Comparison of ENCODE assay signal across 8 mouse cellular contexts in genomic region chr6:51178061-51178791, GRCm38 (mm10).
DNase-seq lines count a peak whose midpoint lies in the region; ATAC-seq and TF ChIP-seq lines count a peak whose summit lies in the region.

No protein-coding gene starts in this region.

- peaks cover 87% of the 10 kb centered on the region for H3K27me3 ChIP-seq in forebrain, embryonic 13.5 days
- no peaks in the 10 kb centered on the region for H3K27me3 ChIP-seq in limb, embryonic 10.5 days (ENCODE audit: low read depth, poor library complexity, severe bottlenecking)
- H3K27me3 ChIP-seq in midbrain, embryonic 11.5 days (ENCODE audit: control insufficient read depth, insufficient read depth, low read length): peaks cover 72% of the 10 kb centered on the region
- H3K27me3 ChIP-seq in stomach, postnatal 0 days (ENCODE audit: control insufficient read depth, insufficient read depth, low read length): peaks cover 12% of the 10 kb centered on the region; the same call in 1 of the 2 replicates

- ATAC-seq in forebrain, embryonic 13.5 days: peak; percentile 99
- peak; percentile 99 for ATAC-seq in midbrain, embryonic 11.5 days (ENCODE audit: low FRiP score)
- ATAC-seq in stomach, postnatal 0 days (ENCODE audit: low FRiP score, low TSS enrichment): peak; percentile 99

- peak overlapping the region; percentile 49 for H3K4me2 ChIP-seq in forebrain, embryonic 13.5 days
- H3K4me2 ChIP-seq in midbrain, embryonic 11.5 days: peak overlapping the region; percentile 28; the same call in 1 of the 2 replicates
- peak overlapping the region; percentile 42 for H3K4me2 ChIP-seq in stomach, postnatal 0 days (replicated peaks; ENCODE audit: low read depth)

- WGBS in forebrain, embryonic 13.5 days: 0% methylated on average over 31 of the region's 34 CpGs
- 1% methylated on average over 32 of the region's 34 CpGs for WGBS in limb, embryonic 10.5 days
- 0% methylated on average over 31 of the region's 34 CpGs for WGBS in midbrain, embryonic 11.5 days
- WGBS in stomach, postnatal 0 days: under 1% methylated on average over 30 of the region's 34 CpGs

- TF ChIP-seq EP300 in stomach, postnatal 0 days (optimal IDR thresholded peaks at IDR 0.05): no peak

- no peaks in the 10 kb centered on the region for H3K36me3 ChIP-seq in forebrain, embryonic 13.5 days (ENCODE audit: poor library complexity, severe bottlenecking)
- no peaks in the 10 kb centered on the region for H3K36me3 ChIP-seq in limb, embryonic 10.5 days
- H3K36me3 ChIP-seq in midbrain, embryonic 11.5 days (ENCODE audit: control insufficient read depth, insufficient read depth, low read length): no peaks in the 10 kb centered on the region
- H3K36me3 ChIP-seq in stomach, postnatal 0 days (ENCODE audit: control insufficient read depth, insufficient read depth, low read length): no peaks in the 10 kb centered on the region

- TF ChIP-seq CTCF in stomach, postnatal 0 days (IDR thresholded peaks at IDR 0.05; ENCODE audit: low read depth): no peak

- intact Hi-C loops in heart, postnatal 36 days (cut with DNase I): loop anchor here (5.0 to 10.0 kb wide), 6 partner anchors 834 to 1547 kb away; partner anchors contain the start of genes Evx1, Hoxa9 and Skap2

- no peaks in the 10 kb centered on the region for H3K9me3 ChIP-seq in forebrain, embryonic 13.5 days (replicated peaks)
- H3K9me3 ChIP-seq in limb, embryonic 10.5 days (replicated peaks): no peaks in the 10 kb centered on the region
- H3K9me3 ChIP-seq in midbrain, embryonic 11.5 days (ENCODE audit: control insufficient read depth, low read length): no peaks in the 10 kb centered on the region
- no peaks in the 10 kb centered on the region for H3K9me3 ChIP-seq in stomach, postnatal 0 days (ENCODE audit: control insufficient read depth, low read length)

- no peak overlapping the region for H3K9ac ChIP-seq in forebrain, embryonic 13.5 days
- H3K9ac ChIP-seq in midbrain, embryonic 11.5 days (ENCODE audit: low read length): no peak overlapping the region
- H3K9ac ChIP-seq in stomach, postnatal 0 days (ENCODE audit: low read length): no peak overlapping the region

- H3K4me1 ChIP-seq in forebrain, embryonic 13.5 days: peaks cover 15% of the 10 kb centered on the region; the same call in 1 of the 2 replicates
- peaks cover 77% of the 10 kb centered on the region for H3K4me1 ChIP-seq in limb, embryonic 10.5 days
- H3K4me1 ChIP-seq in midbrain, embryonic 11.5 days (ENCODE audit: control insufficient read depth, insufficient read depth, low read length): peaks cover 12% of the 10 kb centered on the region
- no peaks in the 10 kb centered on the region; the same call in 1 of the 2 replicates for H3K4me1 ChIP-seq in stomach, postnatal 0 days (replicated peaks; ENCODE audit: control insufficient read depth, insufficient read depth)

- H3K4me3 ChIP-seq in forebrain, embryonic 13.5 days: peak overlapping the region; percentile 12; the same call in 1 of the 2 replicates
- peak overlapping the region; percentile 40 for H3K4me3 ChIP-seq in limb, embryonic 10.5 days
- peak overlapping the region; percentile 2; the same call in 1 of the 2 replicates for H3K4me3 ChIP-seq in midbrain, embryonic 11.5 days (ENCODE audit: low read depth, low read length)
- peak overlapping the region; percentile 30 for H3K4me3 ChIP-seq in stomach, postnatal 0 days (ENCODE audit: low read depth, low read length)

- peak; percentile 99 for DNase-seq in ES-CJ7 (ENCODE audit: low read depth, low spot score)
- peak; percentile 86 for DNase-seq in adrenal gland, postnatal 10 days
- DNase-seq in heart, postnatal 36 days: peak; percentile 77 to 82
- DNase-seq in limb, embryonic 10.5 days (ENCODE audit: low spot score): peak; percentile 95
- peak; percentile 98 for DNase-seq in midbrain, embryonic 11.5 days (ENCODE audit: low spot score, missing footprints)
- peak; percentile 95 for DNase-seq in stomach, postnatal 0 days (ENCODE audit: low spot score)
- DNase-seq in cerebellum, adult 9-11 months: no peak

- no peak overlapping the region for H3K27ac ChIP-seq in forebrain, embryonic 13.5 days
- peak overlapping the region; percentile 96 for H3K27ac ChIP-seq in limb, embryonic 10.5 days
- H3K27ac ChIP-seq in midbrain, embryonic 11.5 days (ENCODE audit: low read depth, low read length): no peak overlapping the region
- H3K27ac ChIP-seq in stomach, postnatal 0 days (replicated peaks): no peak overlapping the region
